Mouse (Mus musculus): ENCODE measurements around the gene Sdf4. TPM values are rescaled to one million over a fixed set of nuclear protein-coding genes. Genes with fewer than 3 reads are reported as not detected.

Gene Sdf4
- polyA plus RNA-seq, 1 experiment from 2014 or later, result 130 TPM

DNA sequence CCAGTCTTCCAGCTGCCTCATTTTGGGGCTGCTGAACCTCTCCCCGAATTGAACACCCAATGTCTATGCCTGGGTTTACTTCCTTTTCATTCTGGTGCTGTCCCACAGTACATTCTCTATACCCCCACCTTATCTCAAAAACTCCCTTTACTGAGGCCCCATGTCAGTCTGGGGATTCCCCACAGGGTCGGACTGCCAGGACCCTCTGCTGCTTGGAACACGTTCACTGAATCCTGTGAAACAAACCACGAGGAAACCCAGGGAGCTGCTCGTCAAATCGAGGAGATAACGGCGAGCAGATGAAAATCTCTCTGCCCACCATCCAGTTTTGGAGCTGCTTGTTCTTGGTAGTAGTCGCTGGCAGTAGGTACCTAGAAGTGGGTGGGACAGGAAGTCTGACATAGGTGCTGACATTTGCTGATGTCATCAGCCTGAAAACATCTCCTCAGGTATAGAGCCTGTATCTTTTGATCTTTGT lies 29.3 kb downstream of the Sdf4 start:
- WGBS, result 87% methylated on average over 9 of the region's 9 CpGs
- Histone ChIP-seq H3K4me2 (no peak overlapping the region), H3K27me3 (ENCODE audit: control insufficient read depth, insufficient read depth, low read length) (no peaks in the 10 kb centered on the region), H3K9me3 (ENCODE audit: control insufficient read depth, low read length) (no peaks in the 10 kb centered on the region), H3K36me3 (ENCODE audit: control insufficient read depth, insufficient read depth, low read length) (no peaks in the 10 kb centered on the region), H3K9ac (ENCODE audit: low read length) (no peak overlapping the region), H3K4me3 (ENCODE audit: low read depth, low read length) (no peak overlapping the region), H3K27ac (ENCODE audit: low read depth, low read length) (no peak overlapping the region), H3K4me1 (ENCODE audit: control insufficient read depth, insufficient read depth, low read length) (no peaks in the 10 kb centered on the region)
- DNase-seq (ENCODE audit: low spot score, missing footprints), result no peak
- ATAC-seq (ENCODE audit: low FRiP score), result no peak

DNA sequence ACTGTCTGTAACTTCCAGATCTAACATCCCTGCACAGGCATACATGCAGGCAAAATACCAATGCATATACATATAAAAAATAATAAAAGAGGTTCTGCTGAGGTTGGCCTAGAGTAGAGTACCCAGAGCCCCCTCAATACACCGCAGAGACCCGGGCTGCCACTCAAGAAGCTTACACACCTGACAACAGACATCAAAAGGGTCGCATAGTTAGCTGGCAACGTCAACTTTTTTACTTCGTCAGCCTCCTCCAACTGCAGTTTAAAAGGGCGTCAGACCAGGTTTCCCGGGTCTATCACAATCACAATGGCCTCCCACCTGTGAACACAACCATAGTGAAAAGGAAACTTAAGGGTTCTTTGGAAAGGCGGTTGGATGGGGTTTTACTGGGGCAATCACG lies 30.8 kb downstream of the Sdf4 start:
- Histone ChIP-seq H3K27ac (ENCODE audit: low read depth, low read length) (no peak overlapping the region), H3K4me1 (ENCODE audit: control insufficient read depth, insufficient read depth, low read length) (no peaks in the 10 kb centered on the region), H3K4me3 (ENCODE audit: low read depth, low read length) (no peak overlapping the region), H3K4me2 (no peak overlapping the region), H3K9ac (ENCODE audit: low read length) (no peak overlapping the region), H3K36me3 (ENCODE audit: control insufficient read depth, insufficient read depth, low read length) (no peaks in the 10 kb centered on the region; the same call in 1 of the 2 replicates), H3K9me3 (ENCODE audit: control insufficient read depth, low read length) (no peaks in the 10 kb centered on the region), H3K27me3 (ENCODE audit: control insufficient read depth, insufficient read depth, low read length) (no peaks in the 10 kb centered on the region)
- ATAC-seq (ENCODE audit: low FRiP score) (no peak), DNase-seq (ENCODE audit: low spot score, missing footprints) (no peak)
- 83% methylated on average over 9 of the region's 9 CpGs for WGBS

DNA sequence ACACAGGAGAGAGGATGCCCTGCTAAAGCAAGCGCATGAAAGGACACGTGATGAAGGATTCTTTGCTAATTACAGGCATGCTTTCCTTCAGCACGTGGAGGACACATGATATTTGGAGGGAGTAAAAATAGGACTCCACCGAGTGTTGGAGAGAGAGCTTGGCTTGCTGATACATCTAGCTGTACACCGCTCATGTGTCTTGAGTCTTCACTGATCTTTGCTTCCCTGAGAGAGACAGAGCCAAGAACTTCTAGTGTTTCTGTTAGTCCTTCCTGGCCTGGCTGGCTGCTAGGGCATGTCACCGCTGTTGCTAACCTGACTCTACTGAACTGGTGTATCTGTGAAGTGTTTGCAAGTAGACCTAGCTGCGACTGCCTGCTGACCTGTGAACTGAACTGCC lies 31.5 kb downstream of the Sdf4 start:
- 95% methylated on average over 7 of the region's 7 CpGs for WGBS

DNA sequence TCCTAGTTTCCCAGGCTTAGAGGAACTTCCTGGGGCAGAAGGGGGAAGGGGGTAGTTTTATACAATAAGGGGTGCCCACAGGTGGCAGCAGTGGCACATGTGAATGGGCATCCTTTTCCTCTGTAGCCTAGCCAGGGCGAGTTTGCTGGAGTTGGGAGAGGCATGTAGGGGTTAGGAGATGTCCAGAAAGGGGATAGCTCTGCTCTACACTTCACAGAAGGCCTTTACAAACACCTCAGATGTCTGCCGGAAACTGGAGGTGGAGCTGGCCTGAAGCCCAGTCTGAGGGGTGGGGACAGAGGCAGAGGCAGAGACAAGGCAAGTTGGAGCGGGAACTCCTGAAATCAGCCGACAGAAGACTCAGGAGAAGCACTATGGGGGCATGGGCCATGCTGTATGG lies 33.3 kb downstream of the Sdf4 start, which contains the start of gene Tnfrsf18:
Gene Tnfrsf18, plus strand, starts transcription at position 152 of the 400 bp plus-strand sequence.
- Histone ChIP-seq H3K9ac (ENCODE audit: low read length) (no peak within 1 kb of the TSS), H3K4me2 (no peak within 1 kb of the TSS), H3K27me3 (ENCODE audit: control insufficient read depth, insufficient read depth, low read length) (no peaks in the 10 kb centered on the region), H3K4me1 (ENCODE audit: control insufficient read depth, insufficient read depth, low read length) (peaks cover 7% of the 10 kb centered on the region), H3K4me3 (ENCODE audit: low read depth, low read length) (no peak within 1 kb of the TSS), H3K9me3 (ENCODE audit: control insufficient read depth, low read length) (no peaks in the 10 kb centered on the region), H3K36me3 (ENCODE audit: control insufficient read depth, insufficient read depth, low read length) (no peaks in the 10 kb centered on the region; the same call in 1 of the 2 replicates), H3K27ac (ENCODE audit: low read depth, low read length) (no peak within 1 kb of the TSS)
- 78% methylated on average over 4 of the region's 4 CpGs for WGBS
- no peak for DNase-seq (ENCODE audit: low spot score, missing footprints)
- no peak for ATAC-seq (ENCODE audit: low FRiP score)

More for the DNA sequence above, 31.5 kb downstream of the Sdf4 start:
- Histone ChIP-seq H3K4me3 (ENCODE audit: low read depth, low read length) (no peak overlapping the region), H3K27me3 (ENCODE audit: control insufficient read depth, insufficient read depth, low read length) (no peaks in the 10 kb centered on the region), H3K27ac (ENCODE audit: low read depth, low read length) (no peak overlapping the region), H3K9me3 (ENCODE audit: control insufficient read depth, low read length) (no peaks in the 10 kb centered on the region), H3K4me1 (ENCODE audit: control insufficient read depth, insufficient read depth, low read length) (no peaks in the 10 kb centered on the region), H3K36me3 (ENCODE audit: control insufficient read depth, insufficient read depth, low read length) (no peaks in the 10 kb centered on the region; the same call in 1 of the 2 replicates), H3K9ac (ENCODE audit: low read length) (no peak overlapping the region), H3K4me2 (no peak overlapping the region)
- DNase-seq (ENCODE audit: low spot score, missing footprints) (no peak), ATAC-seq (ENCODE audit: low FRiP score) (no peak)

DNA sequence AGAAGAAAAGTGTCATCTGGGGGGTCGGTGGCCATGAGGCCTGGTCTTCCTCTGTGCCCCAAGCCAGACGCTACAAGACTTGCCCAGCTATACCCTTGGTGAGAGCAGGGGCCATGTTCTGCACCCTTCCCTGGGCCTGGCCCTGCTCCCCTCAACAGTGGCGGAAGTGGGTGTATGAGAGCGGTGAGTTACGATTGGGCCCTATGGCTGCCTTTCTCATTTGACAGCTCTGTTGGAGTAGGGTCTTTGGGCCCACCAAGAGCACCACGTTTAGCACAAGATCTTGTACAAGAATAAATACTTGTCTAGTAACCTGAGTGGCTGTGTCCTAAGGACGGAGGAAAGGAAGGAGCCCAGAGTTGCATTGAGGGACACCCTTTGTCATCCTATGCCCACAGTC lies 35.9 kb downstream of the Sdf4 start:
- Histone ChIP-seq H3K27ac (ENCODE audit: low read depth, low read length) (no peak overlapping the region), H3K4me3 (ENCODE audit: low read depth, low read length) (no peak overlapping the region), H3K9me3 (ENCODE audit: control insufficient read depth, low read length) (no peaks in the 10 kb centered on the region), H3K9ac (ENCODE audit: low read length) (no peak overlapping the region), H3K36me3 (ENCODE audit: control insufficient read depth, insufficient read depth, low read length) (no peaks in the 10 kb centered on the region; the same call in 1 of the 2 replicates), H3K4me2 (no peak overlapping the region), H3K27me3 (ENCODE audit: control insufficient read depth, insufficient read depth, low read length) (no peaks in the 10 kb centered on the region), H3K4me1 (ENCODE audit: control insufficient read depth, insufficient read depth, low read length) (peaks cover 18% of the 10 kb centered on the region)
- ATAC-seq (ENCODE audit: low FRiP score) (no peak), DNase-seq (ENCODE audit: low spot score, missing footprints) (no peak)
- WGBS, result 90% methylated on average over 7 of the region's 7 CpGs

DNA sequence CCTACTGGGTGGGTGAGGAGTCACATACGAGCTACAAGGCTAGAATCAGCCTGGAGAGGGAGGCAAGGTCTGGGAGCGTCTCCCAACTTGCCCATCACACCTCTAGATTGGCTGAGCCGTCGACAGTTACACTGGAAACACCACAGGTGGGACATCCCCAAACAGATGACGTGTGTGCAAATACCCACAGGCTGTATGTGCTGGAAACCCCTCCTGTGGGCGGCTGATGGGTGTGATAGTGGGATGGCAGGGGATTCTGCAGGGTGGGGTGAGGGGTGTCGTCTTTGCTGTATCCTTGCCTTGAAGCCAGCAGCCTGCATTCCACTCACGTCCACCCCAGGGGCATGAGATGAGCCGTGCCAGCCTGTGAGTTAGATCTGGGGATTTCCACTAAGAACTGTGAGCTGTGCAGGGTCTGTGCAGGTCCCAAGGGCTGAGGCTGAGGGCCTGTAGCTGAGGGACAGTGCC lies 38.0 kb downstream of the Sdf4 start:
- Histone ChIP-seq H3K9ac (ENCODE audit: low read length) (peak overlapping the region; percentile 63), H3K4me2 (peak overlapping the region; percentile 66), H3K9me3 (ENCODE audit: control insufficient read depth, low read length) (no peaks in the 10 kb centered on the region), H3K36me3 (ENCODE audit: control insufficient read depth, insufficient read depth, low read length) (no peaks in the 10 kb centered on the region; the same call in 1 of the 2 replicates), H3K27ac (ENCODE audit: low read depth, low read length) (no peak overlapping the region), H3K4me3 (ENCODE audit: low read depth, low read length) (peak overlapping the region; percentile 49), H3K4me1 (ENCODE audit: control insufficient read depth, insufficient read depth, low read length) (peaks cover 21% of the 10 kb centered on the region), H3K27me3 (ENCODE audit: control insufficient read depth, insufficient read depth, low read length) (peaks cover 18% of the 10 kb centered on the region)
- no peak for DNase-seq (ENCODE audit: low spot score, missing footprints)
- 65% methylated on average over 9 of the region's 9 CpGs for WGBS
- peak; percentile 10; the same call in 1 of the 2 replicates for ATAC-seq (ENCODE audit: low FRiP score)

DNA sequence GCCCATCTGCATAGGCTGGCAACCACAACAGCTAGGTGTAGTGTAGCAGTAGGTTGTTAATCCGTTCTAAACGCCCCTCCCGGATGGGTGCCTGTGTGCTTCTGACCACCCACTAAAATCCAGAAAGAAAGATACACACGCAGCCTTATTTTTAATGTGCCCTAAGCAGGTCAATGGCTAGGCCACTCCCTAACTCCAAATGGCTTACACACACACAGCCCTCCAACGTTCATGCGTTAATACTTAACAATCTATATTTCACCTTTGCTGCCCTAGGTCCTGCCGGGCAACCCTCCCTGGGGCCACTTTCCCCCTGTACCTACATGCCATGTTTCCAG lies 38.6 kb downstream of the Sdf4 start:
- DNase-seq (ENCODE audit: low spot score, missing footprints), result no peak
- WGBS, result 6% methylated on average over 7 of the region's 7 CpGs
- H3K27me3 ChIP-seq (ENCODE audit: control insufficient read depth, insufficient read depth, low read length), result peaks cover 24% of the 10 kb centered on the region
- peak overlapping the region; percentile 63 for H3K9ac ChIP-seq (ENCODE audit: low read length)
- peaks cover 21% of the 10 kb centered on the region for H3K4me1 ChIP-seq (ENCODE audit: control insufficient read depth, insufficient read depth, low read length)
- ATAC-seq (ENCODE audit: low FRiP score), result peak; percentile 17; the same call in 1 of the 2 replicates
- peak overlapping the region; percentile 66 for H3K4me2 ChIP-seq
- peak overlapping the region; percentile 81; the same call in 1 of the 2 replicates for H3K27ac ChIP-seq (ENCODE audit: low read depth, low read length)
- H3K9me3 ChIP-seq (ENCODE audit: control insufficient read depth, low read length), result no peaks in the 10 kb centered on the region
- peak overlapping the region; percentile 49 for H3K4me3 ChIP-seq (ENCODE audit: low read depth, low read length)
- no peaks in the 10 kb centered on the region; the same call in 1 of the 2 replicates for H3K36me3 ChIP-seq (ENCODE audit: control insufficient read depth, insufficient read depth, low read length)

DNA sequence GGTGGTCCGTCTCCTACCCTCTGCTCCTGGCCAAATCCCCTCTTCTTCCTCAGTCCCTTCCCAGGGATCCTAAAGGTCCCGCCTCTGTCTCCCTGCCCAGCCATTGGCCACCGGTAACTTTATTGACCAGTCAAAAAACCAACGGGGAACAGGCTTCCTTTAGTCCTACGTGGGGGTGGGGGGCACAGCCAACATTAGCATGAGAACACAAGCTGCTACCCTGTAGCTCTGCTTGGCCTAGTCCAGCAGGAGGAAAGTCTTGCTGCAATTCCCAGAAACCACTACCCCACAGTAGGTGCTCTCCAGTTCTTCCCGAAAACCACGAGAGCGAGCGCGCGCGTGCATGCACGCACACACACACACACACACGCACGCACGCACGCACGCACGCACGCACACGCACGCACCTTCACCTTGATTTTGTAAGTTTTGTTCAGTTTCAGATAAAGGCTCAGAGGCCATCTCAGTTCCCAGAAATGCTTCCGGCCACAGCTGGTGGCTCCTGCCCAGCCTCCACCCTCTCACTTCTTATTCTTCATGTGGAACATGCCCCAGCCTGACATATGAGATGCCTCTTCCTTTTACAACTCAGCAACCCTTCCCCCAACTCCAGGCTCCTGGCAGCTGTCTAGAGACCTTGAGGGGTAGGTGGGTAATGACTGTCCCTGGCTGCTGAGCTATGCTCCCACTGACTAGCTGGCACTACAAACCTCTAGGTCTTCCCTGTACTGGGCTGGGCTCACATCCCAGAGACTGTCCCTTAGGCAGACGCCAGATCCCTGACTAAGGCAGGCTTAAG lies 39.1 kb downstream of the Sdf4 start:
- Histone ChIP-seq H3K4me2 (peak overlapping the region; percentile 66), H3K9me3 (ENCODE audit: control insufficient read depth, low read length) (no peaks in the 10 kb centered on the region), H3K9ac (ENCODE audit: low read length) (peak overlapping the region; percentile 63), H3K4me3 (ENCODE audit: low read depth, low read length) (peak overlapping the region; percentile 49), H3K36me3 (ENCODE audit: control insufficient read depth, insufficient read depth, low read length) (no peaks in the 10 kb centered on the region; the same call in 1 of the 2 replicates), H3K27ac (ENCODE audit: low read depth, low read length) (peak overlapping the region; percentile 81), H3K4me1 (ENCODE audit: control insufficient read depth, insufficient read depth, low read length) (peaks cover 21% of the 10 kb centered on the region), H3K27me3 (ENCODE audit: control insufficient read depth, insufficient read depth, low read length) (peaks cover 24% of the 10 kb centered on the region)
- peak; percentile 93 for ATAC-seq (ENCODE audit: low FRiP score)
- 2% methylated on average over 24 of the region's 24 CpGs for WGBS
- DNase-seq (ENCODE audit: low spot score, missing footprints), result peak; percentile 95

DNA sequence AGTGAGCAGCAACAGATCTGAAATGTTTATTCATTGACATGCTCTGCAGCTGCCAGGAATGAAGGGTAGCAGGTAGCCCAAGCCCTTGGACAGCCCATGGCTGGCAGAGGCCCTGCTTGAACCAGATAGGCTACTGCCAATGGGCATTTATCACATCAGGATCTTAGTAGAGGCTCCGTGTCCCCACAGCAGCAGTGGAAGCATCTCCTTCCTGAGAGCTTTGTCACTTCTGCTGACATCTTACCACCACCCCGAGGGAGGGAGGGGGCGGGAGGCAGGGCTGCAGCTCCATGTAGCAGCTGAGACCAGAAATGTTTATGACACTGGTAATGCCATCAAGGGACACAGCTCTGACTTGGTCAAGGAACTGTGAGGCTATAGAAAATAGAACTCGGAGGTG lies 40.2 kb downstream of the Sdf4 start:
- no peak overlapping the region for H3K9ac ChIP-seq (ENCODE audit: low read length)
- DNase-seq (ENCODE audit: low spot score, missing footprints), result no peak
- H3K9me3 ChIP-seq (ENCODE audit: control insufficient read depth, low read length), result no peaks in the 10 kb centered on the region
- 90% methylated on average over 4 of the region's 4 CpGs for WGBS
- no peak overlapping the region for H3K4me2 ChIP-seq
- ATAC-seq (ENCODE audit: low FRiP score), result no peak
- no peaks in the 10 kb centered on the region; the same call in 1 of the 2 replicates for H3K36me3 ChIP-seq (ENCODE audit: control insufficient read depth, insufficient read depth, low read length)
- peaks cover 24% of the 10 kb centered on the region for H3K27me3 ChIP-seq (ENCODE audit: control insufficient read depth, insufficient read depth, low read length)
- H3K4me1 ChIP-seq (ENCODE audit: control insufficient read depth, insufficient read depth, low read length), result peaks cover 21% of the 10 kb centered on the region
- no peak overlapping the region for H3K27ac ChIP-seq (ENCODE audit: low read depth, low read length)
- H3K4me3 ChIP-seq (ENCODE audit: low read depth, low read length), result no peak overlapping the region

Measured in midbrain, embryonic 11.5 days (tissue).